Mouse (Mus musculus): ENCODE results near the gene Thoc2. TPM values are rescaled to one million over a fixed set of nuclear protein-coding genes. Genes with fewer than 3 reads are reported as not detected.
A peak's percentile ranks its signal among the peaks of the same experiment; 100 is the strongest.

Gene Thoc2
- total and polyA plus RNA-seq, 3 experiments: 24.4 to 574 (median 43.0) TPM

- Histone ChIP-seq H3K79me2 (ENCODE audit: control insufficient read depth, insufficient read depth, low read length, poor library complexity) (peaks cover 47% of the 10 kb centered on the region), H3K27me3 (ENCODE audit: control insufficient read depth in 1 of 2, insufficient read depth in 2 of 2, low read length in 2 of 2) (no peaks in the 10 kb centered on the region), H3K9ac (ENCODE audit: control insufficient read depth, low read depth, low read length, poor library complexity, severe bottlenecking) (peak overlapping the region; percentile 95), H3K4me1 (ENCODE audit: control insufficient read depth in 1 of 2, insufficient read depth in 2 of 2, low read length in 2 of 2) (peaks cover 0 to 11% of the 10 kb centered on the region in 2 experiments; a peak in 3 of 4 replicates), H3K9me3 (replicated peaks; ENCODE audit: insufficient read depth, low read length) (no peaks in the 10 kb centered on the region), H3K36me3 (ENCODE audit: control insufficient read depth in 1 of 2, insufficient read depth in 2 of 2, low read length in 2 of 2) (peaks cover 0 to 17% of the 10 kb centered on the region in 2 experiments; a peak in 3 of 4 replicates), H3K27ac (ENCODE audit: control insufficient read depth, low read depth, low read length) (peak overlapping the region; percentile 84), H3K4me3 (ENCODE audit: control insufficient read depth in 1 of 2, insufficient read depth in 1 of 2, low read depth in 2 of 2, low read length in 2 of 2) (peak overlapping the region; percentile 92 to 97)
- TF ChIP-seq MXI1 (IDR thresholded peaks at IDR 0.05; ENCODE audit: low read depth, low read length): 0 out of 2 replicates have a peak, but pooled peaks have one; percentile 16
- no peak for TF ChIP-seq GATA1 (IDR thresholded peaks at IDR 0.05; ENCODE audit: low read depth, low read length)
- TF ChIP-seq ZC3H11A (IDR thresholded peaks at IDR 0.05; ENCODE audit: low read depth, low read length): no peak
- TF ChIP-seq GABPA (IDR thresholded peaks at IDR 0.05; ENCODE audit: low read depth, low read length): no peak
- DNase-seq (ENCODE audit: low read depth, low spot score): no peak
Measured at GRCm38 (mm10) chrX:41910981-41911380, 9.5 kb downstream of the Thoc2 start.

GRCm38 (mm10) chrX:41910471-41910870, 10.0 kb downstream of the Thoc2 start:
- H3K4me3 ChIP-seq (ENCODE audit: control insufficient read depth in 1 of 2, insufficient read depth in 1 of 2, low read depth in 2 of 2, low read length in 2 of 2): peak overlapping the region; percentile 92 to 97
- peak; percentile 38 for DNase-seq (ENCODE audit: low read depth, low spot score)
- TF ChIP-seq NELFE (IDR thresholded peaks at IDR 0.05; ENCODE audit: low read depth, low read length) (no peak), ZNF384 (IDR thresholded peaks at IDR 0.05; ENCODE audit: low read depth, low read length) (peak; percentile 20; the same call in 1 of the 2 replicates)
- H3K9me3 ChIP-seq (replicated peaks; ENCODE audit: insufficient read depth, low read length): no peaks in the 10 kb centered on the region
- H3K79me2 ChIP-seq (ENCODE audit: control insufficient read depth, insufficient read depth, low read length, poor library complexity): peaks cover 47% of the 10 kb centered on the region
- H3K9ac ChIP-seq (ENCODE audit: control insufficient read depth, low read depth, low read length, poor library complexity, severe bottlenecking): peak overlapping the region; percentile 95
- peaks cover 0 to 20% of the 10 kb centered on the region in 2 experiments; a peak in 3 of 4 replicates for H3K36me3 ChIP-seq (ENCODE audit: control insufficient read depth in 1 of 2, insufficient read depth in 2 of 2, low read length in 2 of 2)
- peaks cover 3 to 11% of the 10 kb centered on the region in 2 experiments for H3K4me1 ChIP-seq (ENCODE audit: control insufficient read depth in 1 of 2, insufficient read depth in 2 of 2, low read length in 2 of 2)
- H3K27me3 ChIP-seq (ENCODE audit: control insufficient read depth in 1 of 2, insufficient read depth in 2 of 2, low read length in 2 of 2): no peaks in the 10 kb centered on the region
- peak overlapping the region; percentile 49; the same call in 1 of the 2 replicates for H3K27ac ChIP-seq (ENCODE audit: control insufficient read depth, low read depth, low read length)

GRCm38 (mm10) chrX:41884759-41885505, 35.5 kb downstream of the Thoc2 start:
- no peak for TF ChIP-seq JUND (IDR thresholded peaks at IDR 0.05; ENCODE audit: low read depth, low read length)
- no peak for TF ChIP-seq TCF12 (IDR thresholded peaks at IDR 0.05; ENCODE audit: low read depth, low read length)
- no peak for TF ChIP-seq ZMIZ1 (IDR thresholded peaks at IDR 0.05; ENCODE audit: low read depth, low read length)
- TF ChIP-seq POLR2AphosphoS5 (IDR thresholded peaks at IDR 0.05; ENCODE audit: borderline replicate concordance, low read depth, low read length): no peak
- TF ChIP-seq E2F4 (IDR thresholded peaks at IDR 0.05; ENCODE audit: borderline replicate concordance, low read depth, low read length): no peak
- TF ChIP-seq MAFK (IDR thresholded peaks at IDR 0.05; ENCODE audit: borderline replicate concordance, low read depth, low read length): no peak
- no peak for TF ChIP-seq USF2 (IDR thresholded peaks at IDR 0.05; ENCODE audit: borderline replicate concordance in 1 of 2, insufficient read depth in 1 of 2, low read depth in 1 of 2, low read length in 2 of 2)
- TF ChIP-seq ZNF384 (IDR thresholded peaks at IDR 0.05; ENCODE audit: low read depth, low read length): no peak
- no peak for TF ChIP-seq ZKSCAN1 (IDR thresholded peaks at IDR 0.05; ENCODE audit: low read depth, low read length)
- TF ChIP-seq UBTF (IDR thresholded peaks at IDR 0.05; ENCODE audit: borderline replicate concordance, insufficient read depth, low read depth, low read length): no peak
- TF ChIP-seq NRF1 (IDR thresholded peaks at IDR 0.05; ENCODE audit: insufficient read depth, low read depth, low read length, poor library complexity, severe bottlenecking): no peak
- TF ChIP-seq SMC3 (IDR thresholded peaks at IDR 0.05; ENCODE audit: low read depth, low read length): no peak
- no peak for TF ChIP-seq KAT2A (conservative IDR thresholded peaks at IDR 0.05; ENCODE audit: low read depth, low read length)
- no peak for TF ChIP-seq MEF2A (IDR thresholded peaks at IDR 0.05; ENCODE audit: extremely low read depth, insufficient replicate concordance, low read depth, low read length, poor library complexity, severe bottlenecking)
- TF ChIP-seq ZC3H11A (IDR thresholded peaks at IDR 0.05; ENCODE audit: low read depth, low read length): no peak
- no peak for TF ChIP-seq TBP (IDR thresholded peaks at IDR 0.05; ENCODE audit: low read depth, low read length)
- no peak for TF ChIP-seq MXI1 (IDR thresholded peaks at IDR 0.05; ENCODE audit: low read depth, low read length)
- no peak overlapping the region for H3K4me3 ChIP-seq (ENCODE audit: control insufficient read depth in 1 of 2, insufficient read depth in 1 of 2, low read depth in 2 of 2, low read length in 2 of 2)

More at GRCm38 (mm10) chrX:41884759-41885505, 35.5 kb downstream of the Thoc2 start:
- H3K9me3 ChIP-seq (replicated peaks; ENCODE audit: insufficient read depth, low read length): no peaks in the 10 kb centered on the region
- H3K27ac ChIP-seq (ENCODE audit: control insufficient read depth, low read depth, low read length): no peak overlapping the region
- no peaks in the 10 kb centered on the region; a peak in 1 of 4 replicates for H3K36me3 ChIP-seq (ENCODE audit: control insufficient read depth in 1 of 2, insufficient read depth in 2 of 2, low read length in 2 of 2)
- no peak for DNase-seq (ENCODE audit: low read depth, low spot score)
- no peak overlapping the region for H3K9ac ChIP-seq (ENCODE audit: control insufficient read depth, low read depth, low read length, poor library complexity, severe bottlenecking)
- H3K4me1 ChIP-seq (ENCODE audit: control insufficient read depth in 1 of 2, insufficient read depth in 2 of 2, low read length in 2 of 2): no peaks in the 10 kb centered on the region
- H3K79me2 ChIP-seq (ENCODE audit: control insufficient read depth, insufficient read depth, low read length, poor library complexity): peaks cover 4% of the 10 kb centered on the region; the same call in 1 of the 2 replicates
- H3K27me3 ChIP-seq (ENCODE audit: control insufficient read depth in 1 of 2, insufficient read depth in 2 of 2, low read length in 2 of 2): no peaks in the 10 kb centered on the region

All from MEL (cell line).